Mouse (Mus musculus) embryonic facial prominence, embryonic 14.5 days (tissue): ENCODE measurements around the gene Aen. TPM values are rescaled to one million over a fixed set of nuclear protein-coding genes. Genes with fewer than 3 reads are reported as not detected.

Experiments
- ATAC-seq: fragments of 200-750 bp; cut with Nextera tagmentation; 2 replicates; pipeline ENCODE4 v1.8.0; 2017; ENCODE audit warnings: low read depth, moderate number of reproducible peaks, moderate TSS enrichment
- DNase-seq: peaks from one replicate; pipeline ENCODE4 v3.0.0-alpha.2; 2015; ENCODE audit warnings: low spot score
- H3K27ac ChIP-seq: fragments of 300-500 bp; sonication (generic); replicated peaks from 2 replicates; pipeline ENCODE4 v1.5.1; 2014; ENCODE audit warnings: low read depth, mild to moderate bottlenecking, low read length, moderate library complexity
- H3K27me3 ChIP-seq: fragments of 300-500 bp; sonication (generic); replicated peaks from 2 replicates; pipeline ENCODE4 v1.6.1; 2014; ENCODE audit warnings: low read length; ENCODE audit not compliant: control insufficient read depth, insufficient read depth
- H3K36me3 ChIP-seq: fragments of 300-500 bp; sonication (generic); 2 replicates; pipeline ENCODE4 v1.6.1; 2014; ENCODE audit warnings: low read length, mixed read lengths; ENCODE audit not compliant: control insufficient read depth, insufficient read depth
- H3K4me1 ChIP-seq: fragments of 300-500 bp; sonication (generic); 2 replicates; pipeline ENCODE4 v1.6.1; 2014; ENCODE audit warnings: antibody characterized with exemption, low read length; ENCODE audit not compliant: control insufficient read depth, insufficient read depth
- H3K4me2 ChIP-seq: fragments of 300-500 bp; sonication (generic); 2 replicates; pipeline ENCODE4 v1.6.1; 2014; ENCODE audit warnings: low read depth, mild to moderate bottlenecking, low read length, moderate library complexity, mixed read lengths
- H3K4me3 ChIP-seq: fragments of 300-500 bp; sonication (generic); 2 replicates; pipeline ENCODE4 v1.5.1; 2014; ENCODE audit warnings: low read depth, mild to moderate bottlenecking, low read length
- H3K9ac ChIP-seq: fragments of 300-500 bp; sonication (generic); 2 replicates; pipeline ENCODE4 v1.6.1; 2014; ENCODE audit warnings: low read depth, mild to moderate bottlenecking, low read length, moderate library complexity, mixed read lengths
- H3K9me3 ChIP-seq: fragments of 300-500 bp; sonication (generic); 2 replicates; pipeline ENCODE4 v1.6.1; 2016; ENCODE audit warnings: low read length; ENCODE audit not compliant: control insufficient read depth
- WGBS: fragments of 180-500 bp; shearing (Covaris S2); extraction: QIAGEN DNeasy Blood & Tissue Kit; methylation state at CpG from one replicate; pipeline ENCODE4 v1.1.7; 2014; 5-methylcytosine and 5-hydroxymethylcytosine counted together
- microRNA-seq: library from miRNA; unstranded; fragments of <30 nt; microRNA quantifications from one replicate; pipeline ENCODE4, GENCODE M21; 2016; ENCODE audit warnings: borderline number of aligned reads
- polyA plus RNA-seq: library from polyadenylated mRNA; unstranded; fragments of >200 nt; fragmentation: Nextera tagmentation; extraction: Ambion mirVana; gene quantifications from 2 replicates; pipeline ENCODE4 v1.2.1, GENCODE M21; 2014

Gene Aen
- polyA plus RNA-seq, 1 experiment from 2014 or later = 31.8 TPM

GRCm38 (mm10) chr7:78958499-78959073 lies 62.9 kb downstream of the Aen start:
- Histone ChIP-seq H3K27ac (no peak overlapping the region; the same call in 1 of the 2 replicates), H3K36me3 (no peaks in the 10 kb centered on the region), H3K4me2 (no peak overlapping the region), H3K27me3 (no peaks in the 10 kb centered on the region), H3K9ac (no peak overlapping the region), H3K9me3 (no peaks in the 10 kb centered on the region), H3K4me1 (peaks cover 10% of the 10 kb centered on the region), H3K4me3 (no peak overlapping the region)
- ATAC-seq (0 out of 2 replicates have a peak, but pooled peaks have one; percentile 11), DNase-seq (peak; percentile 17)
- 37% methylated on average over 5 of the region's 6 CpGs for WGBS

Small RNA genes lying within 50 kb of the gene (microRNA-seq; reads per million reads assigned to microRNA genes)
- 20.1 reads per million, percentile 34 among the genes with 10 or more reads in this experiment for gene Mir7-2

Other genes starting within 250 kb of the Aen start
- 8.2 and 10.5 TPM in 2 replicates for gene Ntrk3, start 157.8 kb upstream of the Aen start, polyA plus RNA-seq
- 59.2 and 66.2 TPM in 2 replicates for gene Mrps11, start 112.7 kb upstream of the Aen start, polyA plus RNA-seq
- 57.3 and 57.5 TPM in 2 replicates for gene Mrpl46, start 112.3 kb upstream of the Aen start, polyA plus RNA-seq
- gene Det1, start 48.6 kb upstream of the Aen start, polyA plus RNA-seq = 15.6 and 17.7 TPM in 2 replicates
- gene Isg20, start 17.6 kb downstream of the Aen start, polyA plus RNA-seq = 3.4 and 5.1 TPM in 2 replicates
- 34.1 and 49.7 TPM in 2 replicates for gene Acan, start 157.6 kb downstream of the Aen start, polyA plus RNA-seq
- gene Hapln3, start 235.2 kb downstream of the Aen start, polyA plus RNA-seq = 1.4 and 1.5 TPM in 2 replicates